Mouse (Mus musculus): ENCODE measurements around the gene Loxl1.
A peak's percentile ranks its signal among the peaks of the same experiment; 100 is the strongest.

- TF ChIP-seq CTCF (IDR thresholded peaks at IDR 0.05; ENCODE audit: low read depth) (peak; percentile 65), EP300 (IDR thresholded peaks at IDR 0.05; ENCODE audit: low read depth) (no peak)
Observed at GRCm38 (mm10) chr9:58321681-58322080, 8.7 kb upstream of the Loxl1 start.

All from liver, embryonic 14.5 days (tissue).